Mouse (Mus musculus) retina, postnatal 1 day (tissue): ENCODE measurements at regions not wholly inside any gene's neighbourhood (a gene's known extent, or its start where the extent isn't known, plus 50 kb on each side); places are given as distances from the start of the nearest gene placed in this dataset.
A peak's percentile ranks its signal among the peaks of the same experiment; 100 is the strongest.

Experiments used
- DNase-seq: peaks from one replicate; pipeline ENCODE4 v3.0.0-alpha.2; 2012

DNA sequence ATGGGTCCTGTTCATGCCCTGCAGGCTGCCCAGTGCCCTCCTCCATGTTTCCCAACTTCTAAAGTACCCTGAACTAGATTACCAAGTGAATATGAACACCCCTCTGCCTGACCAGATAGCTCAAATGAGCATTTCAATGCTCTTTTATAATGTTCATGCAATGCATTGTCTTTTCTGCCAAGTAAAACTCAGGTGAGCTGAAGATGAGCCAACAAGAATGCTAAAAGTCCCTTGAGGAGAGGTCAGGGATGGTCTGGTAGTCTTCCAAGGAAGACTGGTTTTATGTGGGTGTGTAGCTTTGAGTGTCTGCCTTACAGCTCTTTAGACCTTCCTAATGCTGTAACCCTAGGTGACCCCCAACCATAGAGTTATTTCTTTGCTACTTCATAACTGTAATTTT is 58.0 kb upstream of the Abca12 start:
- DNase-seq: no peak

DNA sequence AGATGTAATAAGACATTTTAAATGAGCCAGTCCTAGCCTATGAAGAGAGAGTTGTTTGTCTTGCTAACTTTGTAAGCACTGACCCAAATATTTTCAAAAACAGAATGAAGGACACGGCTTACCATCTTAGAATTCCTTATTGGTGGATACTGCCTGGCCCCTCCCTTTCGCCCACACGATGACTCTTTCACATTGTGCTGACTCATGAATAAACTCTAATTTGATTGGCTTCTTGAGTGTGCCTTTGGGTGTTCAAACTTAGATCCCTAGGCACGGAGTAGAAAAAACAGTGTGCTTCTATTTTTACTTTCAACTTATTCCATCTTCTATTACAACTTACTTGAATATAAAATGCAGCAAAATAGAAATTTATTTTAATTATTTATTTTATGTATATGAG is 68.4 kb upstream of the Abca12 start:
- DNase-seq: no peak

DNA sequence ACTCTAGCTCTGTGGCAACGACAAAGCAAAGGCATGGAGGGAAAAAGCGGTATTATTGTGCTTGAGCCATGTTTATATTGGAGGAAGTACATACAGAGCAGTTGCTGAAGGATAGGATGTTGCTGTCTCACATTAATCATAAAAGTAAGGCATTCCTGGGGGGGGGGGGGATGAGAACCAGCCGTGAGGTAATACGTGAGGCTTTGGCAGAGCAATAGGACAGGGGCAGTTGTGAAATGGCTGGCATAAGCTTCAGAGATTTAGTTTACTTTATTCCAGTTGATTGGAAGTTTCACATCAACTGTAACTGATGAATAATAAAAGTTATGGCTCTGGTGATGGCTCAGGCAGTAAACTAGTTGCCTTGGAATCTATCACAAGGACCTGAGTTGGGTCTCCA is 62.4 kb upstream of the Atic start:
- no peak for DNase-seq

DNA sequence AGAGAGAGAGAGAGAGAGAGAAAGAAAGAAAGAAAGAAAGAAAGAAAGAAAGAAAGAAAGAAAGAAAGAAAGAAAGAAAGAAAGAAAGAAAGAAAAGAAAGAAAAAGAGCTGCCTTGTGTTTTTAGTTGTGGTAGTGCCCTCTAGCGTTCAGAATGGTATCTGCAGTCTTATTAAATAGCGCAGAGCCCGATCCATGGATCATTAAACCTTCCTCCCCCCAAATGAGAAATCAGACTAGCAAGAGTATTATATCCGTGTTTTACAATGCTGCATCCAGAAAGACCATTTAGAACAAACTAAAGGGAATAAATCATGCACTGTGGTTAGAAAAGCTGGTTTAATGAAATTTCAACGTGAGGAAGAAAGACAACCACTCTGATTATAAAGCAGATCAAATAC is 51.1 kb upstream of the Atic start:
- DNase-seq: peak; percentile 59

DNA sequence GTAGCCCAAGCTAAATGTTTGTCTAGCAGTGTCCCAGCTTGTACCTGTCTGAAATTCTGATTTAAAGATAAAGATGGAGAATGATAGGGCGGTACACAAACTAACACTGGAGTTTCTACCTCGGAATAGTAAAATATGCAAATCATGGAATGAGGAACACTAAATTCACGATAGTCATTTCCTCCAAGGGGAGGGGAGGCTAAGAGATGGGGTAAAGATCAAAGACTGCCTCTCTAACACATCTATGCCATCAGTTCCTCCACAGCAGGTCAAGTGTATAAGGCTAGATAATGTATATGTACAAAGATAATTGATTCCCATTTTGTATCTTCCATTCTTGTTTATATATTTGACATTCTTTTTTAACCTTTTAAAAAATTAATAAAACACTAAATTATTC is 50.4 kb upstream of the Atic start:
- no peak for DNase-seq
